Mouse (Mus musculus) ES-E14 (cell line): Measurements from ENCODE around the gene Ubqln2. TPM values are rescaled to one million over a fixed set of nuclear protein-coding genes. Genes with fewer than 3 reads are reported as not detected.

Experiments
- DNase-seq: peaks from one replicate; pipeline ENCODE4 v3.0.0-alpha.2; 2013; ENCODE audit warnings: low read depth, low spot score
- H3K27ac ChIP-seq: 2 replicates; pipeline ENCODE4 v1.5.1; 2012; ENCODE audit warnings: low read depth, mild to moderate bottlenecking, low read length, moderate library complexity, mixed read lengths; ENCODE audit not compliant: poor library complexity, insufficient read depth, severe bottlenecking
- H3K36me3 ChIP-seq: 2 replicates; pipeline ENCODE4 v1.6.1; 2012; ENCODE audit warnings: mild to moderate bottlenecking, low read length, moderate library complexity, mixed read lengths; ENCODE audit not compliant: control insufficient read depth, poor library complexity, insufficient read depth, severe bottlenecking
- H3K4me1 ChIP-seq, 2 experiments: fragments of 150-350 bp in 1 of 2; sonication (generic) in 1 of 2; 2 replicates each; pipeline ENCODE4 v1.6.1; 2012; ENCODE audit warnings: low read length in 2 of 2, mild to moderate bottlenecking in 1 of 2, mixed read lengths in 1 of 2; ENCODE audit not compliant: control insufficient read depth in 2 of 2, insufficient read depth in 2 of 2, poor library complexity in 1 of 2
- H3K4me3 ChIP-seq, 2 experiments: fragments of 150-350 bp in 1 of 2; sonication (generic) in 1 of 2; 2 replicates each; pipeline ENCODE4 v1.5.1; 2012; ENCODE audit warnings: low read length in 2 of 2, low read depth in 1 of 2, mild to moderate bottlenecking in 1 of 2, mixed read lengths in 1 of 2; ENCODE audit not compliant: insufficient read depth in 1 of 2, poor library complexity in 1 of 2, severe bottlenecking in 1 of 2
- H3K9ac ChIP-seq: 2 replicates; pipeline ENCODE4 v1.6.1; 2012; ENCODE audit warnings: low read depth, mild to moderate bottlenecking, low read length, mixed read lengths; ENCODE audit not compliant: poor library complexity, insufficient read depth, severe bottlenecking
- H3K9me3 ChIP-seq: fragments of 150-350 bp; sonication (generic); 2 replicates; pipeline ENCODE4 v1.6.1; 2012; ENCODE audit warnings: low read depth, mild to moderate bottlenecking, low read length; ENCODE audit not compliant: control insufficient read depth, insufficient read depth
- CHD2 ChIP-seq: IDR thresholded peaks from 2 replicates; pipeline ENCODE4 v1.6.1; 2014; ENCODE audit warnings: mild to moderate bottlenecking, low read depth, low read length, inconsistent platforms
- HCFC1 ChIP-seq: IDR thresholded peaks from 2 replicates; pipeline ENCODE4 v1.6.1; 2012; ENCODE audit warnings: low read length, inconsistent platforms, borderline replicate concordance; ENCODE audit not compliant: insufficient read depth
- MAFK ChIP-seq: IDR thresholded peaks from 2 replicates; pipeline ENCODE4 v1.6.1; 2014; ENCODE audit warnings: mild to moderate bottlenecking, low read depth, low read length, inconsistent platforms; ENCODE audit not compliant: insufficient read depth
- ZC3H11A ChIP-seq: IDR thresholded peaks from 2 replicates; pipeline ENCODE4 v1.6.1; 2012; ENCODE audit warnings: low read depth, mild to moderate bottlenecking, inconsistent platforms, low read length, borderline replicate concordance
- ZNF384 ChIP-seq: IDR thresholded peaks from 2 replicates; pipeline ENCODE4 v1.6.1; 2012; ENCODE audit warnings: low read depth, low read length, inconsistent platforms
- in situ Hi-C, 2 experiments: fragments of 600-800 bp; cut with MboI; formaldehyde crosslinking; loops; one replicate each; pipeline ENCODE4 v1.15.1; 2025; ENCODE audit warnings: low sequenced_read_pairs in 2 of 2, inconsistent platforms in 1 of 2; ENCODE audit not compliant: unreplicated experiment in 2 of 2
- total RNA-seq: library from RNA; depleted of rRNA; stranded (reverse); fragments of 300-350 nt; gene quantifications from 2 replicates; pipeline ENCODE4 v1.2.3, GENCODE M21; 2012; rRNA removed

The Ubqln2 gene
- 13.1 and 20.9 TPM in 2 replicates for total RNA-seq

GRCm38 (mm10) chrX:153497688-153498516 lies at the start of gene Ubqln2:
Gene Ubqln2 (plus strand): TSS chrX:153498227.
- Histone ChIP-seq H3K4me3 (peak within 1 kb of the TSS; percentile 82 to 99), H3K9ac (peak within 1 kb of the TSS; percentile 98), H3K27ac (peak within 1 kb of the TSS; percentile 93), H3K9me3 (no peaks in the 10 kb centered on the region), H3K4me1 (no peaks in the 10 kb centered on the region; a peak in 1 of 4 replicates), H3K36me3 (peaks cover 10% of the 10 kb centered on the region; the same call in 1 of the 2 replicates)
- DNase-seq, result peak; percentile 53
- TF ChIP-seq CHD2 (no peak), ZC3H11A (no peak), MAFK (peak; percentile 64; the same call in 1 of the 2 replicates), HCFC1 (no peak), ZNF384 (no peak)
- in situ Hi-C loops, result no loop called here

DNA sequence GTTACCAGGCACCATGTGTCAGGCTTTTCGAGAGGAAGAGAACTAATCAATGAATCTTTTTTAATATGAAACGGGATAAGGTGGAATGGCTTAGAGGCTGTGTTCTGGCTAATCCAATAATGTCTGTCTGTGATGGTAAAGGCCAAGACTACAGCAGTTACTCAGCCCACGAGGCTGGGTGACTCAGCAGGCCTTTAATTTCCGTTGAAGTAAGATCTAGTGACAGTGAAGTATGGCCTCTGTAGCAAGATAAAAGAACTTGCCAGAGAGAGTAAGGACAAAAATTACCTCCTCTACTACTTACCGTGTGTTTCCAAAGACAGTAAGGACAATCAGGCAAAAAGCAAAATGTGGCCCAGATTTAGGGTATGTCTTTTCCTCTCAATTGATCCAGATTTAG lies 46.1 kb upstream of the Ubqln2 start:
- no peak overlapping the region for H3K4me3 ChIP-seq
- H3K4me1 ChIP-seq, result no peaks in the 10 kb centered on the region
- no peak for TF ChIP-seq HCFC1
- no peak for TF ChIP-seq ZC3H11A
- no peak for TF ChIP-seq ZNF384
- no peak for TF ChIP-seq CHD2
- TF ChIP-seq MAFK, result no peak
- no peaks in the 10 kb centered on the region for H3K9me3 ChIP-seq
- no peak for DNase-seq
- no peaks in the 10 kb centered on the region for H3K36me3 ChIP-seq
- H3K9ac ChIP-seq, result no peak overlapping the region
- in situ Hi-C loops, result no loop called here
- H3K27ac ChIP-seq, result no peak overlapping the region

DNA sequence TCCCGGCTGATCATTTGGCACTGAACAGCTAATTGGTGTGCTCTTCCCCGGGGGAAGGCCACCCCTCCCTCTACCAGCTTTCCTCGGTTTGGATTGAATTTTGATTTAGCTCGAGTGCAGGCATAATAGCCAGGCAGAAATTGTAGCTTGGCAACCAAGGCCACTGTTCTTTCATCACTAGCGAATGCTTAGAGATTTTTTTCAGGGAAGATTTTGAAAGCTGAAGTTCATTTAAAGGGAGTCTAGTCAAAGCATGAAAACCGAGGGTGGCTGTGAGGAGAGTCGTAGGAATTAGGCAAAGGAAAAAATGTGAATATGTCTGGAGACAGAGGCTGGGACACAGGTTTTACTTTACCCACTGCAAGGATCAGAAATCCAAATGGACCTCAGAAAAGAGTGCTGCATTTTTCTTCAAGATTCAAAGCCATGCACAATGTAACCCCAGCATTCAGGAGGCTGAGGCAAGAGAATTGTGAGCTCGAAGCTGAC lies 21.2 kb upstream of the Ubqln2 start:
- in situ Hi-C loops, result no loop called here
- Histone ChIP-seq H3K36me3 (no peaks in the 10 kb centered on the region), H3K4me1 (no peaks in the 10 kb centered on the region), H3K27ac (no peak overlapping the region), H3K4me3 (no peak overlapping the region), H3K9ac (no peak overlapping the region), H3K9me3 (no peaks in the 10 kb centered on the region)
- TF ChIP-seq HCFC1 (no peak), ZC3H11A (no peak), ZNF384 (no peak), MAFK (no peak), CHD2 (no peak)
- no peak for DNase-seq

GRCm38 (mm10) chrX:153492326-153492725 lies 5.7 kb upstream of the Ubqln2 start:
- in situ Hi-C loops, result no loop called here
- H3K9me3 ChIP-seq, result no peaks in the 10 kb centered on the region
- TF ChIP-seq ZC3H11A (no peak), MAFK (no peak), CHD2 (no peak), ZNF384 (no peak), HCFC1 (no peak)
- no peak overlapping the region for H3K4me3 ChIP-seq
- no peak overlapping the region for H3K9ac ChIP-seq
- DNase-seq, result no peak
- no peak overlapping the region for H3K27ac ChIP-seq
- H3K36me3 ChIP-seq, result no peaks in the 10 kb centered on the region
- no peaks in the 10 kb centered on the region for H3K4me1 ChIP-seq
